Comparison of ENCODE assay signal across 13 mouse cellular contexts in the genomic region with DNA sequence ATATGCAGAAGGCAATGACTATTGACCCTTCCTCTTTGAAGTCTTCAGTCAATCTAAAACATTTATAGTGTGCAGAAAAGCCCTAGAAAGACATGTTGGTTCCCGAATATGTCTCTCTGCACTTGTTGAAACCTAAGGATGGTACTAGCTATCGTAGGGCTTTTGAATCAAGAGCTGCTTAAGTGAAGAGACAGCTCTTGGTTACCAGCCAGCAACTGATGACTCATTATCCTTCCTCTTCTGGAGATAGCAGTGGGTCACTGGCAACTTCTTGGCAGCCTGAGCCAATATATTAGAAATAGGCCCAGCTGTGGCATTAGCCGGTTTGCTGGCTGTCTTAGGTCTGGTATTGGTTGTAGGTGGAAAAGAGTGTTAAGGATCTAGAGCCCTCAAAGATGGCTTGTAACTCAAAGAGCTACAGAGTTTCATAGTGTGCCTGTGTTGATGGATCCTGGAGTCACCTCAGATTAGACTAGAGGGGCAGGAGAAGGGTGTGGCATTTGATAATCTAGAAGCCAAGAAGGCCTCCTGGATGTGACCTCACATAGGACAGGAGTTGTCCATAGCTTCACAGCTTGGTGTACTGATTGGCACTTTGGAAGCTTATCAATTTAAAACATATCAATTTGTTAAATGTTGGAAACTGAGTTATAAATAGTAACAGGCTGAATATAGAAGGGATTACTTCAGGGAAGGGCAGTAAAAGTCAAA.
DNase-seq lines count a peak whose midpoint lies in the region; ATAC-seq lines count a peak whose summit lies in the region.
"Had no signal": no experiment of that assay in that cellular context is flagged by ENCODE, and none has a peak within 500 bp of the region (broad histone marks: within the 10 kb centered on the region; RNA-seq: fewer than 3 reads in every experiment).

No protein-coding gene starts in this region.

- peak; percentile 7 for DNase-seq in heart, adult 9 months (ENCODE audit: low spot score in 2 of 2)
- no peak for DNase-seq in heart, postnatal 25 days (ENCODE audit: low spot score)
- DNase-seq in MEL-GATA-1-ER (ENCODE audit: extremely low read depth, low read depth) = peak; percentile 70
- peak; percentile 64 to 80 for DNase-seq in adrenal gland, postnatal 36 days
- DNase-seq in heart, postnatal 4 days = peak; percentile 19
- no peak for DNase-seq in thymus, adult 18-20 months
- DNase-seq in embryo, embryonic 9.5 days (ENCODE audit: extremely low spot score) = no peak
- DNase-seq: right cerebral cortex, postnatal 4 days had no signal

- H3K9me3 ChIP-seq in hindbrain, embryonic 12.5 days (replicated peaks) = no peaks in the 10 kb centered on the region
- H3K9me3 ChIP-seq: forebrain, embryonic 13.5 days; kidney, embryonic 15.5 days; midbrain, embryonic 10.5 days; neural tube, embryonic 13.5 days had no signal

- no peak overlapping the region for H3K4me3 ChIP-seq in hindbrain, embryonic 12.5 days
- H3K4me3 ChIP-seq: forebrain, embryonic 13.5 days; kidney, embryonic 15.5 days; midbrain, embryonic 10.5 days; neural tube, embryonic 13.5 days had no signal

- H3K9ac ChIP-seq in hindbrain, embryonic 12.5 days = no peak overlapping the region
- H3K9ac ChIP-seq: forebrain, embryonic 13.5 days; kidney, embryonic 15.5 days; neural tube, embryonic 13.5 days had no signal

- ATAC-seq in hindbrain, embryonic 12.5 days (ENCODE audit: low FRiP score) = no peak
- ATAC-seq: forebrain, embryonic 13.5 days had no signal

- intact Hi-C loops in heart, postnatal 25 days (cut with DNase I) = no loop called here

- no peak overlapping the region for H3K4me2 ChIP-seq in hindbrain, embryonic 12.5 days (replicated peaks)
- H3K4me2 ChIP-seq: forebrain, embryonic 13.5 days; kidney, embryonic 15.5 days; neural tube, embryonic 13.5 days had no signal

- peaks cover 6% of the 10 kb centered on the region; the same call in 1 of the 2 replicates for H3K4me1 ChIP-seq in hindbrain, embryonic 12.5 days

- no peaks in the 10 kb centered on the region for H3K36me3 ChIP-seq in hindbrain, embryonic 12.5 days
- H3K36me3 ChIP-seq: kidney, embryonic 15.5 days; neural tube, embryonic 13.5 days had no signal

- 94% methylated on average over 3 of the region's 3 CpGs for WGBS in hindbrain, embryonic 12.5 days

- H3K27ac ChIP-seq in hindbrain, embryonic 12.5 days = no peak overlapping the region
- H3K27ac ChIP-seq: forebrain, embryonic 13.5 days; kidney, embryonic 15.5 days; midbrain, embryonic 10.5 days; neural tube, embryonic 13.5 days had no signal

- H3K27me3 ChIP-seq in hindbrain, embryonic 12.5 days = peaks cover 4% of the 10 kb centered on the region; the same call in 1 of the 2 replicates
- H3K27me3 ChIP-seq: forebrain, embryonic 13.5 days had no signal

Comparison
In these comparisons a context has a peak if more than half of its experiments do, and no peak if none do; other contexts are left out.
1. DNase-seq: peak in heart, adult 9 months (2 of 2), MEL-GATA-1-ER (single experiment), adrenal gland, postnatal 36 days (2 of 2) and heart, postnatal 4 days (single experiment); none in heart, postnatal 25 days (single experiment), thymus, adult 18-20 months (0 of 2) and embryo, embryonic 9.5 days (single experiment).